Mouse (Mus musculus) urinary bladder, postnatal 25 days (tissue): ENCODE results near the gene Cobll1.
"Not testable (repeated sequence)": the region's sequence is repeated elsewhere in the genome, so short reads cannot be mapped to it uniquely, and the experiment has no call there.

Source experiments
- DNase-seq: peaks from one replicate; pipeline ENCODE4 v3.0.0; 2022; ENCODE audit warnings: low spot score

Cobll1 gene

GRCm38 (mm10) chr2:65238964-65239570 is at the start of gene Cobll1:
Gene Cobll1, minus strand, starts transcription at chr2:65239403.
- peak; percentile 44 for DNase-seq

GRCm38 (mm10) chr2:65288696-65289095 is 49.5 kb upstream of the Cobll1 start:
- DNase-seq = no peak

- DNase-seq = no peak
Measured at GRCm38 (mm10) chr2:65285380-65285779, 46.2 kb upstream of the Cobll1 start.

- no peak for DNase-seq
Measured at GRCm38 (mm10) chr2:65282979-65283378, 43.8 kb upstream of the Cobll1 start.

- DNase-seq = no peak
Measured at GRCm38 (mm10) chr2:65279029-65279690, 40.0 kb upstream of the Cobll1 start.

- no peak for DNase-seq
Measured at GRCm38 (mm10) chr2:65275443-65276061, 36.3 kb upstream of the Cobll1 start.

- DNase-seq = no peak
Measured at GRCm38 (mm10) chr2:65273910-65274309, 34.7 kb upstream of the Cobll1 start.

- DNase-seq = no peak
Measured at GRCm38 (mm10) chr2:65268731-65269130, 29.5 kb upstream of the Cobll1 start.

- DNase-seq = no peak
Measured at GRCm38 (mm10) chr2:65267834-65268233, 28.6 kb upstream of the Cobll1 start.

GRCm38 (mm10) chr2:65266576-65267299 is 27.5 kb upstream of the Cobll1 start:
- DNase-seq = no peak

- no peak for DNase-seq
Measured at GRCm38 (mm10) chr2:65262251-65262650, 23.0 kb upstream of the Cobll1 start.

- DNase-seq = not testable (repeated sequence)
Measured at GRCm38 (mm10) chr2:65260828-65261227, 21.6 kb upstream of the Cobll1 start.

- DNase-seq = no peak
Measured at GRCm38 (mm10) chr2:65260400-65260799, 21.2 kb upstream of the Cobll1 start.

GRCm38 (mm10) chr2:65257446-65257845 is 18.2 kb upstream of the Cobll1 start:
- DNase-seq = no peak

GRCm38 (mm10) chr2:65256494-65257254 is 17.5 kb upstream of the Cobll1 start:
- no peak for DNase-seq

- no peak for DNase-seq
Measured at GRCm38 (mm10) chr2:65250589-65251104, 11.4 kb upstream of the Cobll1 start.

GRCm38 (mm10) chr2:65249575-65249974 is 10.4 kb upstream of the Cobll1 start:
- DNase-seq = no peak

- DNase-seq = no peak
Measured at GRCm38 (mm10) chr2:65240173-65240745, 1.1 kb upstream of the Cobll1 start.

- peak; percentile 68 for DNase-seq
Measured at GRCm38 (mm10) chr2:65238171-65238963, 836 bp downstream of the Cobll1 start.

- DNase-seq = peak; percentile 33
Measured at GRCm38 (mm10) chr2:65237610-65238170, 1.5 kb downstream of the Cobll1 start.
